Mouse (Mus musculus) embryonic fibroblast, embryonic 13.5 days (primary cell): Measurements from ENCODE around the gene Fignl2.
"Not testable (repeated sequence)": the region's sequence is repeated elsewhere in the genome, so short reads cannot be mapped to it uniquely, and the experiment has no call there.

Source experiments
- CTCF ChIP-seq: IDR thresholded peaks from 2 replicates; pipeline ENCODE4 v1.5.1; 2011; ENCODE audit warnings: mild to moderate bottlenecking, control low read depth, low read length, moderate library complexity, borderline replicate concordance; ENCODE audit not compliant: insufficient read depth
- POLR2A ChIP-seq: IDR thresholded peaks from 2 replicates; pipeline ENCODE4 v1.6.1; 2011; ENCODE audit warnings: low read depth, mild to moderate bottlenecking, control low read depth, low read length, moderate library complexity

GRCm38 (mm10) chr15:101113778-101114177 lies 35.4 kb upstream of the Fignl2 start:
- TF ChIP-seq CTCF, POLR2A: not testable (repeated sequence)
